Mouse (Mus musculus) splenic B cell, adult 2 months (primary cell): ENCODE measurements around the gene Gm45711.
A peak's percentile ranks its signal among the peaks of the same experiment; 100 is the strongest.
"Not testable (repeated sequence)": the region's sequence is repeated elsewhere in the genome, so short reads cannot be mapped to it uniquely, and the experiment has no call there.

Experiments
- DNase-seq: peaks from one replicate; pipeline ENCODE4 v3.0.0-alpha.2; 2011; ENCODE audit warnings: low read depth, low spot score
- H3K27me3 ChIP-seq: 2 replicates; pipeline ENCODE4 v1.6.1; 2012; ENCODE audit warnings: mild to moderate bottlenecking, low read length, moderate library complexity, mixed read lengths; ENCODE audit not compliant: control insufficient read depth, poor library complexity, insufficient read depth, severe bottlenecking
- H3K36me3 ChIP-seq: 2 replicates; pipeline ENCODE4 v1.6.1; 2012; ENCODE audit warnings: mild to moderate bottlenecking, low read length, moderate library complexity, mixed read lengths; ENCODE audit not compliant: control insufficient read depth, poor library complexity, insufficient read depth, severe bottlenecking

Gene Gm45711

GRCm38 (mm10) chr8:104337890-104338289 lies 28.0 kb upstream of the Gm45711 start:
- peak; percentile 52 for DNase-seq
- no peaks in the 10 kb centered on the region for H3K36me3 ChIP-seq
- H3K27me3 ChIP-seq: no peaks in the 10 kb centered on the region

GRCm38 (mm10) chr8:104336806-104337205 lies 26.9 kb upstream of the Gm45711 start:
- H3K27me3 ChIP-seq: no peaks in the 10 kb centered on the region
- no peaks in the 10 kb centered on the region for H3K36me3 ChIP-seq
- no peak for DNase-seq

- Histone ChIP-seq H3K27me3 (no peaks in the 10 kb centered on the region), H3K36me3 (no peaks in the 10 kb centered on the region)
- no peak for DNase-seq
These were observed 24.3 kb upstream of the Gm45711 start for GRCm38 (mm10) chr8:104334196-104334595.

GRCm38 (mm10) chr8:104333786-104334185 lies 23.9 kb upstream of the Gm45711 start:
- no peak for DNase-seq

GRCm38 (mm10) chr8:104332665-104333631 lies 23.1 kb upstream of the Gm45711 start:
- Histone ChIP-seq H3K27me3 (no peaks in the 10 kb centered on the region), H3K36me3 (no peaks in the 10 kb centered on the region)
- no peak for DNase-seq

More at GRCm38 (mm10) chr8:104333786-104334185, 23.9 kb upstream of the Gm45711 start:
- no peaks in the 10 kb centered on the region for H3K27me3 ChIP-seq
- H3K36me3 ChIP-seq: no peaks in the 10 kb centered on the region

- H3K36me3 ChIP-seq, H3K27me3 ChIP-seq, DNase-seq: not testable (repeated sequence)
These were observed 12.0 kb upstream of the Gm45711 start, which contains the start of gene Cmtm2b for GRCm38 (mm10) chr8:104321930-104322329. Gene Cmtm2b, plus strand, starts transcription at chr8:104322230.

- DNase-seq, H3K36me3 ChIP-seq, H3K27me3 ChIP-seq: not testable (repeated sequence)
These were observed 11.4 kb upstream of the Gm45711 start, which contains the start of gene Gm11020 for GRCm38 (mm10) chr8:104321267-104321666. Gene Gm11020, plus strand, starts transcription at chr8:104321567.

- Histone ChIP-seq H3K36me3 (no peaks in the 10 kb centered on the region), H3K27me3 (no peaks in the 10 kb centered on the region)
- DNase-seq: no peak
These were observed 3.4 kb upstream of the Gm45711 start for GRCm38 (mm10) chr8:104313311-104313710.

GRCm38 (mm10) chr8:104312023-104312422 lies 2.1 kb upstream of the Gm45711 start:
- H3K27me3 ChIP-seq, H3K36me3 ChIP-seq, DNase-seq: not testable (repeated sequence)

GRCm38 (mm10) chr8:104308341-104308740 lies 1.5 kb downstream of the Gm45711 start:
- not testable (repeated sequence) for H3K27me3 ChIP-seq, H3K36me3 ChIP-seq, DNase-seq

- H3K36me3 ChIP-seq: no peaks in the 10 kb centered on the region
- H3K27me3 ChIP-seq: no peaks in the 10 kb centered on the region
- no peak for DNase-seq
These were observed 4.9 kb downstream of the Gm45711 start for GRCm38 (mm10) chr8:104304962-104305361.

- not testable (repeated sequence) for H3K27me3 ChIP-seq, DNase-seq, H3K36me3 ChIP-seq
These were observed 7.3 kb downstream of the Gm45711 start for GRCm38 (mm10) chr8:104302536-104302935.

GRCm38 (mm10) chr8:104301577-104301976 lies 8.3 kb downstream of the Gm45711 start:
- not testable (repeated sequence) for H3K27me3 ChIP-seq, H3K36me3 ChIP-seq, DNase-seq

GRCm38 (mm10) chr8:104294396-104294795 lies 15.5 kb downstream of the Gm45711 start:
- DNase-seq: no peak
- no peaks in the 10 kb centered on the region for H3K36me3 ChIP-seq

GRCm38 (mm10) chr8:104293081-104293480 lies 16.8 kb downstream of the Gm45711 start, which contains the start of gene Cmtm2a:
Gene Cmtm2a, minus strand, starts transcription at chr8:104293181.
- not testable (repeated sequence) for H3K36me3 ChIP-seq, DNase-seq, H3K27me3 ChIP-seq

More at GRCm38 (mm10) chr8:104294396-104294795, 15.5 kb downstream of the Gm45711 start:
- no peaks in the 10 kb centered on the region for H3K27me3 ChIP-seq
